Mouse (Mus musculus): ENCODE measurements around the gene Nbdy. TPM values are rescaled to one million over a fixed set of nuclear protein-coding genes. Genes with fewer than 3 reads are reported as not detected.
A peak's percentile ranks its signal among the peaks of the same experiment; 100 is the strongest.

Gene Nbdy
- 17.3 and 17.6 TPM in 2 replicates for polyA plus RNA-seq (2015; fragmentation: Nextera tagmentation; extraction: Ambion mirVana)

DNA sequence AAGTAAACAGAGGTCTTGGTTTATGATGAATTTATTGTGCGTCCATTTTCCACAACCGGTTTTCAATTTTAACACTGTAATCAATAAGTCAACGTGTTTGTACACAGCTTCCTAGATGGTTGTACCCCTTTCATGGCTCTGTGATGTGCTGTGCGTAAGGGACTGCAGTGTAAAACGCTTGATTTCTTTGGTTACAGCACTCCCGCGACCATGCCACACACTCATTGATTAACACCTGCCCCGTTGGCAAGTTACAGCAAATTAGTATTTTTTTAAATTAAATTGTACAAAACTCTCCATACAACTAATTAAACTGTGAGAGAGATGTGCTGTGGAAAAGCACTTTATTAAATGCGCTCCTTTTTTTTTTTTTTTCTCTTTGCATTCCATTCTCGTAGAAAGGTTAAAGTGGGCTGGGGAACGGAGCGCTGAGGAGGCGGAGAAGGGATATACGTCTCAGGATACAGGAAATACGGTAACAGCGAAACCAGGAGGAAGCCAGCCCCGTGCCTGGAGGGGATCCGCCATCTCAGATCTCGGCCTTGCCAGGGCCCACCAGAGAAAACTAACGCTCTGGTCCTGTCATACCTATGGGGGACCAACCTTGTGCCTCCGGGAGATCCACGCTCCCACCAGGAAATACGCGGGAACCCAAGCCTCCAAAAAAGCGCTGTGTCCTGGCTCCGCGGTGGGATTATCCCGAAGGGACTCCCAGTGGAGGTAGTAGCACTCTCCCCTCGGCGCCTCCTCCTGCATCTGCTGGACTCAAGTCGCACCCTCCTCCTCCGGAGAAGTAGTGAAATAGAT is at the start of gene Nbdy:
TSS of gene Nbdy (plus strand) at position 481 of the 807 bp plus-strand sequence.
- Histone ChIP-seq H3K4me1 (replicated peaks) (no peaks in the 10 kb centered on the region), H3K9ac (peak within 1 kb of the TSS; percentile 51), H3K36me3 (replicated peaks) (no peaks in the 10 kb centered on the region), H3K9me3 (replicated peaks) (no peaks in the 10 kb centered on the region), H3K4me3 (replicated peaks) (peak within 1 kb of the TSS; percentile 62), H3K27me3 (no peaks in the 10 kb centered on the region), H3K4me2 (peak within 1 kb of the TSS; percentile 59), H3K27ac (replicated peaks) (no peak within 1 kb of the TSS)
- peak; percentile 68 for ATAC-seq (ENCODE audit: insufficient read depth)
- WGBS (ENCODE audit: insufficient replicate concordance): 10% methylated on average over 32 of the region's 32 CpGs

DNA sequence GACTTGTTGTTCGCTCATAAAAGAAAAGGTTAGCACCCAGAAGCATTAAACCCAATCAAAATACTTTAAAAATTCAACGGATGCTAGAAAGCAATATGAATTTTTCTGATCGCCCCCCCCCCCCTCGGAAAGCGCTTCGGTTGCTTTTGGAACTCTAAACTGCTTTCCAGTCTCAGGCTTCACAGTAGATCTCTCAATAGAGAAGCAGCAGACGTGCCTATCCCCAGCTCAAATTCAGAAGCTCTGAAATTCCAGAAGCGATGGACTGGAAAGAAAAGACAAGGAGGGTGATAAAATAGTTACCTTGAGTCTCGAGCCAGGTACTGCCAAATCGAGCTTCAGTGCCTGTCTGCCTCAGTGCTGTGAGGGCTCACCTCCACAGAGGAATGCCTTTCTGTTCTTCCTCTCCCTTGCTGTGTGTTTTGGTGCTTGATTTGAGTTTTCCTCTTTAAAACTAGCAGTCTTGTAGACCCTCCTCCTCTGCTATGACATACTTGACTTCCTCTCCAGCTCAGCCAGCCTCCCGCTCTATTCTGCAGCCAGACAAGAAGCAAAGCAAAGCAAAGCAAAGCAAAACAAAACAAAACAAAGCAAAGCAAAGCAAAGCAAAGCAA is 27.5 kb upstream of the Nbdy start, which contains the start of gene Kctd12b:
TSS of gene Kctd12b (minus strand) at position 610 of the 614 bp plus-strand sequence.
- H3K27ac ChIP-seq (replicated peaks): no peak within 1 kb of the TSS
- no peaks in the 10 kb centered on the region for H3K4me1 ChIP-seq (replicated peaks)
- H3K4me2 ChIP-seq: peak within 1 kb of the TSS; percentile 10; the same call in 1 of the 2 replicates
- H3K9ac ChIP-seq: no peak within 1 kb of the TSS
- ATAC-seq (ENCODE audit: insufficient read depth): no peak
- no peaks in the 10 kb centered on the region for H3K27me3 ChIP-seq
- no peaks in the 10 kb centered on the region for H3K9me3 ChIP-seq (replicated peaks)
- 21% methylated on average over 11 of the region's 11 CpGs for WGBS (ENCODE audit: insufficient replicate concordance)
- peak within 1 kb of the TSS; percentile 7 for H3K4me3 ChIP-seq (replicated peaks)
- H3K36me3 ChIP-seq (replicated peaks): no peaks in the 10 kb centered on the region

DNA sequence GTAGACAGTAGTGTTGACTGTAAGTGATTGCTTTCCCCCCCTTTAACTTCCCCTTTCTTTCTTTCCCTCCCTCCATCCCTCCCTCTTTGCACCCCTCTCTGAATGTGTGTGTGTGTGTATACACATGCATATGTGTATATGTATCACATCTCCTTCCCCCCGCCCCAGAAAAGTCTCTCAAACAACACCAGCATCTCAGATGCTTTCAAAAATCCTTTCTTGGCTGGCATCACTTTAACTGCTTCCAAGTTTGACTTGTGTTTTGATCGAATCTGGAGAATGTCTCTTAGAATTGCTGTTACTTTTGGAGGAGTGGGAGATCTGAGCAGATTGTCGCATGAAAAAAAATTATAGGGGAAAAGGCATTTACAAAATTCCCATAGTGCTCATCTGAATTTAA is 22.9 kb upstream of the Nbdy start:
- Histone ChIP-seq H3K4me2 (no peak overlapping the region), H3K27ac (replicated peaks) (no peak overlapping the region), H3K4me1 (replicated peaks) (no peaks in the 10 kb centered on the region), H3K4me3 (replicated peaks) (no peak overlapping the region), H3K36me3 (replicated peaks) (no peaks in the 10 kb centered on the region), H3K27me3 (no peaks in the 10 kb centered on the region), H3K9ac (no peak overlapping the region), H3K9me3 (replicated peaks) (no peaks in the 10 kb centered on the region)
- ATAC-seq (ENCODE audit: insufficient read depth): no peak
- WGBS (ENCODE audit: insufficient replicate concordance): 58% methylated on average over 3 of the region's 3 CpGs

DNA sequence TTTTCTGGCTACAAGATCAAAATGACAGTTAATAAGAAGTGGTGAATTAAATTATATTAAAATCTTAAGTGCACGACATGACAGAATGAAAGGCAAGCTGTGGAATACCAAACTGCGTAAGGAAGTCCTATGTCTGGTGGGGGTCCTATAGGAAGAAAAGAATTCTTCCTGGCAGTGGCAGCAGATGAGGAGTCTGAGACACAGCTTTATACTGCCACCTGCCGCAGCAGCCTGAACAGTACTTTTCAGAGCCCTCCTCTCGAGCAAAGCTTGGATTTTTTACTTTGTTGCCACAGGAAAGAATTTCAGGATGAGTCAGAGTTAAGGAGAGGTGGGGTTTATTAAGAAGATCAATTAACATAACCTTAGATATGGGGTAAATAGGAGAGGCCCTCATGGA is 15.7 kb upstream of the Nbdy start:
- Histone ChIP-seq H3K27ac (replicated peaks) (no peak overlapping the region), H3K4me2 (no peak overlapping the region), H3K4me3 (replicated peaks) (no peak overlapping the region), H3K9me3 (replicated peaks) (no peaks in the 10 kb centered on the region), H3K4me1 (replicated peaks) (no peaks in the 10 kb centered on the region), H3K9ac (no peak overlapping the region), H3K27me3 (no peaks in the 10 kb centered on the region; the same call in 1 of the 2 replicates), H3K36me3 (replicated peaks) (no peaks in the 10 kb centered on the region)
- no peak for ATAC-seq (ENCODE audit: insufficient read depth)
- 29% methylated on average over 4 of the region's 4 CpGs for WGBS (ENCODE audit: insufficient replicate concordance)

DNA sequence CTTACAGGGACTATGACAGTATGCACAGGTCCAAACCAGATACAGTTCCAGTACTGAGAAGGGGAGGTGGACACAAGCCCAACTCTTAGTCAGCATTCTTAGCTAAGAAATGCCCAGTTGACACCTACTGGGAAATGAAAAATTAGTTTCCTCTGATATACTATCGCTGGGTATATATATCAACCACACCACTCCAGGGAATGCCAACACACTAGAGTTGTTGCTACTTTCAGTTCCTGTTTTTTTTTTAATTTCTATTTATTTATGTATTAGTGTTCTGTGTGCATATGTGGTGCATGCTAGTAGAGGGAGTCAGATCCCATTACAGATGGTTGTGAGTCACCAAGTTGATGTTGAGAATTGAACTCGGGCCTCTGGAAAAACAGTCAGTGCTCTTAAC is 6.7 kb upstream of the Nbdy start:
- H3K9ac ChIP-seq: no peak overlapping the region
- no peaks in the 10 kb centered on the region for H3K4me1 ChIP-seq (replicated peaks)
- no peaks in the 10 kb centered on the region for H3K9me3 ChIP-seq (replicated peaks)
- no peak for ATAC-seq (ENCODE audit: insufficient read depth)
- no peak overlapping the region for H3K4me3 ChIP-seq (replicated peaks)
- 64% methylated on average over 2 of the region's 2 CpGs for WGBS (ENCODE audit: insufficient replicate concordance)
- H3K36me3 ChIP-seq (replicated peaks): no peaks in the 10 kb centered on the region
- H3K27ac ChIP-seq (replicated peaks): no peak overlapping the region
- H3K4me2 ChIP-seq: no peak overlapping the region
- no peaks in the 10 kb centered on the region for H3K27me3 ChIP-seq

DNA sequence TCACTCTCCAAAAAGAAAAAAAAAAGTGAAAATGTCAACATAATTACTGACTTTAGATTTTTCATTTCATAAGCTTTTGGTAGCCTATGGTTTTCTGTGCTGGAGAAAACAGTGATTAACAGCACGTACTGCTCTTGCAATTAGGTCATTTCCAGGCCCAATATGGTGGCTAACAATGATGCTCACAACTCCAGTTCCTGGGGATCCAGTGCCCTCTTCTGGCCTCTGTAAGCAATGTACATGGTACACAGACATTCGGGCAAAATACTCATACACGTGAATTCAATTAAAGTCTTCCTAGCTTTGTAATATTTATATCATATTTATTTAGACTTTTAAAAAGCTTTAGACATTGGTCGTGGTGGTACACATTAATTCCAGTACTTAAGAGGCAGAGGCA is 3.8 kb upstream of the Nbdy start:
- Histone ChIP-seq H3K4me2 (no peak overlapping the region), H3K27me3 (no peaks in the 10 kb centered on the region), H3K4me1 (replicated peaks) (no peaks in the 10 kb centered on the region), H3K4me3 (replicated peaks) (no peak overlapping the region), H3K36me3 (replicated peaks) (no peaks in the 10 kb centered on the region), H3K27ac (replicated peaks) (no peak overlapping the region), H3K9me3 (replicated peaks) (no peaks in the 10 kb centered on the region), H3K9ac (no peak overlapping the region)
- WGBS (ENCODE audit: insufficient replicate concordance): 33% methylated on average over 4 of the region's 4 CpGs
- ATAC-seq (ENCODE audit: insufficient read depth): no peak

DNA sequence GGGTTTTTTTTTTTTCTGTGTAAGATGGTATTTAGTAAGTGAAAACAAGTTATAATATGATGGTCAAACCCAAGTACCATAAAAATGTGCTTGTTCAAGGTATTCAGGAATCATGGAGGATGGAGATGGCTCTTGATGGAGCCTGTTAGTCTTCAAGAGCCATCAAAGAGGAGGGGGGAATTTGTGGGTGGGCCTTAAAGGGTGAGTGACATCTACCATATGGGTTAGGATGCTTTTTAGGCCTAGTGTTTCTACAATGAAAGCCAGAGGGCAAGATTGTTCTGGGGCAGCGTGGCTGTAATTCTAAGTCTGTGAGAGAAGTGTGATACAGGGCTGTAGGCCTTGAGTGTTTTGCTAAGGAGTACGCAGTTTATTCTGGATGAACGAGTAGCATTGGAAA is 1.0 kb downstream of the Nbdy start:
- no peak overlapping the region for H3K27ac ChIP-seq (replicated peaks)
- ATAC-seq (ENCODE audit: insufficient read depth): no peak
- no peaks in the 10 kb centered on the region for H3K36me3 ChIP-seq (replicated peaks)
- no peaks in the 10 kb centered on the region for H3K9me3 ChIP-seq (replicated peaks)
- WGBS (ENCODE audit: insufficient replicate concordance): 56% methylated on average over 3 of the region's 3 CpGs
- no peaks in the 10 kb centered on the region for H3K27me3 ChIP-seq
- peak overlapping the region; percentile 46 for H3K4me2 ChIP-seq
- no peak overlapping the region for H3K9ac ChIP-seq
- no peaks in the 10 kb centered on the region for H3K4me1 ChIP-seq (replicated peaks)
- H3K4me3 ChIP-seq (replicated peaks): peak overlapping the region; percentile 62; the same call in 1 of the 2 replicates

DNA sequence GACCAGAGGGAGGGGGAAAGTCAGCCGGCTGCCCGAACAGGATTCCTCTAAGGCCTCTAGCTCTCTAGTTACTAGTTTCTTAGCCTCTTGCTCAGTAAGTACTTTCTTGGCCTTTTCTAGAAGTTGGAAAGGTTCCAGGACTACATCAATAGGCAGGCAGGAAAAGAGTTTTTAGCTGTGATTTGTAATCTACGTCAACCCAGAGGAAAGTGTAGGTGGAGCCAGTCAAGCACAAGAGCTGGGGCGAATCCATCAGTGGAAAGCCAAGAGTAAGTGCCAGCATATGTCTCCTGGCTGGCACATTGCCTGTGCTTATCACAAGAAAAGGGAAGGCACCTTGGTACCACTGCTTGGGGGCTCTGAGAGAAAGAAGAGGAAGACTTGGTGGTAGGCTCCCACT is 12.3 kb downstream of the Nbdy start:
- no peak overlapping the region for H3K27ac ChIP-seq (replicated peaks)
- no peak overlapping the region for H3K4me3 ChIP-seq (replicated peaks)
- WGBS (ENCODE audit: insufficient replicate concordance): 63% methylated on average over 4 of the region's 4 CpGs
- H3K4me1 ChIP-seq (replicated peaks): no peaks in the 10 kb centered on the region
- H3K36me3 ChIP-seq (replicated peaks): no peaks in the 10 kb centered on the region
- no peak for ATAC-seq (ENCODE audit: insufficient read depth)
- no peaks in the 10 kb centered on the region for H3K27me3 ChIP-seq
- no peak overlapping the region for H3K9ac ChIP-seq
- no peaks in the 10 kb centered on the region for H3K9me3 ChIP-seq (replicated peaks)
- H3K4me2 ChIP-seq: no peak overlapping the region

DNA sequence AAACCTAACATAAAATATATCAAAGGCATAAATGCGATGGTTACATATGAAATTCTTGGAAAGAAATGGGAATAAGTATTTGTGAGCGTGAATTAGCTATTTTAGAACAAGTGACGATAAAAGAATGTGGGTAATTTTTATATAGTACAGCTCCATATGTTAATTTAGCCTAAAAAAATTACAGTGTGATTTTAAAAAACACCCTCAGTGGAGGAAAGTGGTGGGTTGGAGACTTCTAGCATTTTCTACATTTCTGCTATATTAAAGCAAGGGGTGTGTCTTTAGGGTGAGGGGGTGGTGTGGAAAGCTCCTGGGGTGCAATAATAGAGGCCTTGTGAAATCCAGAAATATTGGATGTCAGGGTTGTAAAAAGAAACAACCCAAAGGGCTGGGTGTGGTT is 19.1 kb downstream of the Nbdy start:
- ATAC-seq (ENCODE audit: insufficient read depth): no peak
- H3K27me3 ChIP-seq: no peaks in the 10 kb centered on the region
- no peaks in the 10 kb centered on the region for H3K36me3 ChIP-seq (replicated peaks)
- H3K4me3 ChIP-seq (replicated peaks): no peak overlapping the region
- no peaks in the 10 kb centered on the region for H3K4me1 ChIP-seq (replicated peaks)
- WGBS (ENCODE audit: insufficient replicate concordance): 66% methylated on average over 3 of the region's 3 CpGs
- H3K9ac ChIP-seq: no peak overlapping the region
- no peaks in the 10 kb centered on the region for H3K9me3 ChIP-seq (replicated peaks)
- no peak overlapping the region for H3K27ac ChIP-seq (replicated peaks)
- H3K4me2 ChIP-seq: no peak overlapping the region

DNA sequence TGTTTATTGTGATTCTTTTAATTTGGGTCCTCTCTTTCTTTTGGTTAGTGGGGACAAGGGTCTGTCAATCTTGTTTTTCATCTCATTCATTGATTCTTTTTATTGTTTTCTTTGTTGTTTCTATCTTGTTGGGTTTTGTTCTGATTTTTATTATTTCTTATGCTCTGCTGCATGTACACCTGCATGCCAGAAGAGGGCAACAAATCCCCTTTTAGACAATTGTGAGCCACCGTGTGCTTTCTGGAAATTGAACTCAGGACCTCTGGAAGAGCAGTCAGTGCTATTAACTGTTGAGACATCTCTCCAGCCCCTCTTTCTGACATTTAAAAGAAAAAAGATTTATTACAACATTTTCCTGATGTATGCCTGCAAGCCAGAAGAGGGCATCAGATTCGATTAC is 25.8 kb downstream of the Nbdy start:
- no peaks in the 10 kb centered on the region for H3K36me3 ChIP-seq (replicated peaks)
- H3K4me3 ChIP-seq (replicated peaks): no peak overlapping the region
- no peak overlapping the region for H3K4me2 ChIP-seq
- ATAC-seq (ENCODE audit: insufficient read depth): no peak
- no peaks in the 10 kb centered on the region for H3K27me3 ChIP-seq
- no peak overlapping the region for H3K9ac ChIP-seq
- no peaks in the 10 kb centered on the region for H3K4me1 ChIP-seq (replicated peaks)
- no peaks in the 10 kb centered on the region for H3K9me3 ChIP-seq (replicated peaks)
- H3K27ac ChIP-seq (replicated peaks): no peak overlapping the region
- WGBS (ENCODE audit: insufficient replicate concordance): 29% methylated on average over 2 of the region's 2 CpGs

All from liver, embryonic 15.5 days (tissue).